ENCODE assay signal across 11 mouse cellular contexts in the genomic region with DNA sequence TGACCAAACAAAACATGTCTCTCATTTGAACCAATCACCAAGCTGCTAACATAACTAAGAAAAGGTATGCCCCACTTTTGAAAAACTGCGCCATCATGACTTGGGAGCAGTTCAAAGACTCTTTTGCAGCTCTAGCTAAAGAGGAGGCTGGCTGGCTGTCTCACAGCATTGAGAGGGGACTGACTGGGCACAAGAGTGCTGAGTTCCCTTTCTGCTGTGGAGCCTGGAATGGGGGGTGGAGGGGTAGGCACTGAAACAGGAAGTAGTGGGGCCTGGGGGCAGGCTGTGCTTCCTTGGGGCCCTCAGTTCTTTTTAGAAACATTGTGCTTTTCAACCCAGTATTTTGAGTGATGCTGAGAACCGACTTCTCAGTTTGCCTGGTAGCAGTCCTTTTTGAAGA. TPM values are rescaled to one million over a fixed set of nuclear protein-coding genes. Genes with fewer than 3 reads are reported as not detected.
DNase-seq lines count a peak whose midpoint lies in the region; ATAC-seq and TF ChIP-seq lines count a peak whose summit lies in the region.
"Had no signal": no experiment of that assay in that cellular context is flagged by ENCODE, and none has a peak within 500 bp of the region (broad histone marks: within the 10 kb centered on the region; RNA-seq: fewer than 3 reads in every experiment).

No protein-coding gene starts in this region.

- intact Hi-C loops in gastrocnemius, postnatal 14 days (cut with DNase I; ENCODE audit: low total_unique reads) = no loop called here
- intact Hi-C loops in gastrocnemius, postnatal 36 days (cut with DNase I) = no loop called here

- WGBS in hindbrain, postnatal 0 days = 81% methylated on average over 2 of the region's 2 CpGs

- peak; percentile 91 for ATAC-seq in monocyte, adult 5-6 weeks (replicated peaks; ENCODE audit: insufficient number of reproducible peaks, low FRiP score, low TSS enrichment, poor library complexity, severe bottlenecking)
- ATAC-seq in hindbrain, postnatal 0 days = no peak

- no peak overlapping the region for H3K9ac ChIP-seq in hindbrain, postnatal 0 days (replicated peaks; ENCODE audit: low read length)
- H3K9ac ChIP-seq: lung, embryonic 14.5 days had no signal

- no peaks in the 10 kb centered on the region for H3K36me3 ChIP-seq in hindbrain, postnatal 0 days (ENCODE audit: insufficient read depth, low read length)

- peak; percentile 21 for DNase-seq in gastrocnemius, postnatal 14 days
- no peak for DNase-seq in gastrocnemius, postnatal 36 days
- DNase-seq in testis, postnatal 14 days (ENCODE audit: low spot score) = peak; percentile 11
- no peak for DNase-seq in testis, postnatal 10 days (ENCODE audit: low spot score)
- no peak for DNase-seq in hindbrain, postnatal 0 days (ENCODE audit: low spot score)
- DNase-seq in urinary bladder, postnatal 10 days (ENCODE audit: low spot score) = no peak
- DNase-seq in gastrocnemius, postnatal 10 days = no peak
- DNase-seq: lung, embryonic 14.5 days had no signal

- no peak overlapping the region for H3K27ac ChIP-seq in hindbrain, postnatal 0 days

- no peak overlapping the region for H3K4me2 ChIP-seq in hindbrain, postnatal 0 days (ENCODE audit: low read depth, low read length)
- H3K4me2 ChIP-seq: lung, embryonic 14.5 days had no signal

- no peaks in the 10 kb centered on the region for H3K9me3 ChIP-seq in hindbrain, postnatal 0 days (ENCODE audit: low read length)

- TF ChIP-seq CTCF in hindbrain, postnatal 0 days (IDR thresholded peaks at IDR 0.05; ENCODE audit: low read depth) = no peak

- H3K27me3 ChIP-seq in hindbrain, postnatal 0 days (ENCODE audit: insufficient read depth, low read length) = no peaks in the 10 kb centered on the region

- no peak overlapping the region for H3K4me3 ChIP-seq in hindbrain, postnatal 0 days (ENCODE audit: low read length)

- H3K4me1 ChIP-seq in hindbrain, postnatal 0 days (ENCODE audit: insufficient read depth, low read length) = no peaks in the 10 kb centered on the region

RNA-seq across cellular contexts. Expression of a gene that starts 7.7 kb away (rescaled TPM):
- total RNA-seq in gastrocnemius, postnatal 14 days (2021) = 10 to 100 TPM; 30.3 to 46.9 TPM
- 10 to 100 TPM; 25.7 to 28.1 TPM for total RNA-seq in gastrocnemius, postnatal 36 days (2021)
- total RNA-seq in monocyte, adult 5-6 weeks (2017) = 1,014 to 1,366 TPM (median 1,192 TPM) in 3 replicates
- 15.2 and 18.1 TPM in 2 replicates for total RNA-seq in hindbrain, postnatal 0 days (2014; rRNA removed)
- polyA plus RNA-seq in hindbrain, postnatal 0 days (2015; fragmentation: Nextera tagmentation; extraction: Ambion mirVana) = 28.3 and 31.8 TPM in 2 replicates
- total RNA-seq in gastrocnemius, postnatal 10 days (2021) = 10 to 100 TPM; 31.6 to 34.7 TPM

RNA-seq across cellular contexts. Expression of a gene that starts 37.7 kb away (rescaled TPM):
- not detected for total RNA-seq in gastrocnemius, postnatal 14 days (2021)
- not detected for total RNA-seq in gastrocnemius, postnatal 36 days (2021)
- total RNA-seq in monocyte, adult 5-6 weeks (2017) = 1.0 to 1.4 TPM in 2 of 3 replicates, not detected in the other
- not detected in 2 replicates for total RNA-seq in hindbrain, postnatal 0 days (2014; rRNA removed)
- not detected in 2 replicates for polyA plus RNA-seq in hindbrain, postnatal 0 days (2015; fragmentation: Nextera tagmentation; extraction: Ambion mirVana)
- total RNA-seq in gastrocnemius, postnatal 10 days (2021) = not detected
- total RNA-seq: heart, postnatal 10 days had no signal
- polyA plus RNA-seq: lung, embryonic 14.5 days; stomach, embryonic 14.5 days had no signal

Comparison
In these comparisons a context has a peak if more than half of its experiments do, and no peak if none do; other contexts are left out.
1. DNase-seq: peak in gastrocnemius, postnatal 14 days (single experiment) and testis, postnatal 14 days (single experiment); none in gastrocnemius, postnatal 36 days (0 of 2), testis, postnatal 10 days (single experiment), hindbrain, postnatal 0 days (single experiment), urinary bladder, postnatal 10 days (single experiment) and gastrocnemius, postnatal 10 days (single experiment).
2. RNA of a gene that starts 7.7 kb away (total RNA-seq): 1,014 to 1,366 TPM in monocyte, adult 5-6 weeks; 30.3 to 46.9 TPM in gastrocnemius, postnatal 14 days, 31.6 to 34.7 TPM in gastrocnemius, postnatal 10 days, 25.7 to 28.1 TPM in gastrocnemius, postnatal 36 days and 15.2 to 18.1 TPM in hindbrain, postnatal 0 days; every median in the first group is over 10 times any median in the second.